Mouse (Mus musculus): ENCODE results near the gene Cfap74. TPM values are rescaled to one million over a fixed set of nuclear protein-coding genes. Genes with fewer than 3 reads are reported as not detected.

Cfap74 gene
- polyA plus RNA-seq, 1 experiment from 2014 or later: 0.79 TPM

DNA sequence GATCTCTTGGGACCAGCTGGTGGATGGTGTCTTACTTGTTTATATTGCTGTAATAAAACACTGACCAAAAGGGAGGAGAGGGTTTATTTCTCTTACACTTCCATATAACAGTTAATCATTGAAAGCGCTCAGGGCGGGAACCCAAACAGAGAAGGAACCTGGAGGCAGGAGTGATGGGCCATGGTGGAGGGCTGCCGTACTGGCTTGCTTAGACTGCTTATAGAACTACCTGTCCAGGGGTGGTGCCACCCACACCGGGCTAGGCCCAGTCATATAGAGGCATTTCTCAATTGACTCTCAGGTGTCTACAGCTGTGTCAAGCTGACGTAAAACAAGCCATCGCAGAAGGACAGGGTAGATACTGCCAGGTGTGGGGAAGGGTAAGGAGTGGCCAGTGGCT lies 42.2 kb upstream of the Cfap74 start:
- H3K4me3 ChIP-seq (ENCODE audit: low read depth, low read length): no peak overlapping the region

DNA sequence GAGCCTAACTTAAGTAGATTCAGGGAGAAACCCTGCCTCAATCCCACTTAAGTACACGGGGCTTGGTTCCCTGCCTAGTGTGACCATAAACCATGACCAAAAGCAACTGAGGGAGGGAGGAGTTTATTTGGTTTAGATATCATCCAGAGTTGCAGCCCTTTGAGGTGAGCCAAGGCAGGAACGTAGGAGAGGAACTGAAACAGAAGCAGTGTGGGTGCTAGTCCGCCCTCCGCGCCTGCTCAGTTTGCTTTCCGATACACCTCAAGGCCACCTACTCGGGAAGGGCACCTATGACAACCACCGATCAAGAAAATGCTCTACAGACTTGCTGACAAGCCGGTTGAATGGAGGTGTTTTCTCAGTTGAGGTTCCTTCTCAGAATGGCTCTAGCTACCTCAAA lies 41.3 kb upstream of the Cfap74 start:
- H3K4me1 ChIP-seq (replicated peaks; ENCODE audit: control insufficient read depth, insufficient read depth): no peaks in the 10 kb centered on the region

More for the DNA sequence above, 42.2 kb upstream of the Cfap74 start:
- Histone ChIP-seq H3K9ac (ENCODE audit: low read length) (no peak overlapping the region), H3K4me1 (replicated peaks; ENCODE audit: control insufficient read depth, insufficient read depth) (no peaks in the 10 kb centered on the region), H3K27ac (replicated peaks) (no peak overlapping the region), H3K36me3 (ENCODE audit: control insufficient read depth, insufficient read depth, low read length) (no peaks in the 10 kb centered on the region), H3K9me3 (ENCODE audit: control insufficient read depth, low read length) (no peaks in the 10 kb centered on the region), H3K4me2 (replicated peaks; ENCODE audit: low read depth) (no peak overlapping the region), H3K27me3 (ENCODE audit: control insufficient read depth, insufficient read depth, low read length) (no peaks in the 10 kb centered on the region; the same call in 1 of the 2 replicates)
- DNase-seq (ENCODE audit: low spot score) (no peak), ATAC-seq (ENCODE audit: low FRiP score, low TSS enrichment) (no peak)
- 53% methylated on average over 6 of the region's 6 CpGs for WGBS
- no peak for TF ChIP-seq CTCF (IDR thresholded peaks at IDR 0.05; ENCODE audit: low read depth)
- TF ChIP-seq EP300 (optimal IDR thresholded peaks at IDR 0.05): no peak

DNA sequence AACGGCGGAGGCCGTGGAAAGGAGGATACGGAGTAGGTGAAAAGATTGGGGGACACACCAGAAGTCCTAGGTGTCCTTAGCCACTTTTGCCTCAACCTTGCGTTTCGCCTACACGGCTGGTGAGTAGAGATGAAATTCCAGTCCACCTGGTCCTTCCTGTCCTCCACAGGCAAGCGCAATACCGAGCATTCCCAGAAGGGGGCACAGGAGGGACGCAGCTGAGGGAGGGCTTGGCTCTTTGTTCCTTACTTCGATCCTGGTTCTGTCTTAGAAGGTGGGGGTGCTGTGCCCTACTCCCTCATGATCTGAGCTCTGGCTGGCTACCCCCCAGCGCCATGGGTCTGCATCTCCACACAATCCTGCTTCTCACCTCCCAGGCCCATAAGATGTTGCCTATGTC lies 40.3 kb upstream of the Cfap74 start:
- ATAC-seq (ENCODE audit: low FRiP score, low TSS enrichment) (0 out of 2 replicates have a peak, but pooled peaks have one; percentile 25), DNase-seq (ENCODE audit: low spot score) (peak; percentile 75)
- WGBS: 34% methylated on average over 12 of the region's 12 CpGs
- Histone ChIP-seq H3K9me3 (ENCODE audit: control insufficient read depth, low read length) (no peaks in the 10 kb centered on the region), H3K4me2 (replicated peaks; ENCODE audit: low read depth) (no peak overlapping the region), H3K36me3 (ENCODE audit: control insufficient read depth, insufficient read depth, low read length) (no peaks in the 10 kb centered on the region), H3K27ac (replicated peaks) (no peak overlapping the region), H3K4me1 (replicated peaks; ENCODE audit: control insufficient read depth, insufficient read depth) (no peaks in the 10 kb centered on the region), H3K4me3 (ENCODE audit: low read depth, low read length) (no peak overlapping the region), H3K9ac (ENCODE audit: low read length) (no peak overlapping the region), H3K27me3 (ENCODE audit: control insufficient read depth, insufficient read depth, low read length) (no peaks in the 10 kb centered on the region)
- TF ChIP-seq CTCF (IDR thresholded peaks at IDR 0.05; ENCODE audit: low read depth) (peak; percentile 83), EP300 (optimal IDR thresholded peaks at IDR 0.05) (no peak)

More for the DNA sequence above, 41.3 kb upstream of the Cfap74 start:
- DNase-seq (ENCODE audit: low spot score) (no peak), ATAC-seq (ENCODE audit: low FRiP score, low TSS enrichment) (no peak)
- Histone ChIP-seq H3K9ac (ENCODE audit: low read length) (no peak overlapping the region), H3K27me3 (ENCODE audit: control insufficient read depth, insufficient read depth, low read length) (no peaks in the 10 kb centered on the region), H3K4me3 (ENCODE audit: low read depth, low read length) (no peak overlapping the region), H3K9me3 (ENCODE audit: control insufficient read depth, low read length) (no peaks in the 10 kb centered on the region), H3K36me3 (ENCODE audit: control insufficient read depth, insufficient read depth, low read length) (no peaks in the 10 kb centered on the region), H3K4me2 (replicated peaks; ENCODE audit: low read depth) (no peak overlapping the region), H3K27ac (replicated peaks) (no peak overlapping the region)
- 77% methylated on average over 9 of the region's 9 CpGs for WGBS
- TF ChIP-seq EP300 (optimal IDR thresholded peaks at IDR 0.05) (no peak), CTCF (IDR thresholded peaks at IDR 0.05; ENCODE audit: low read depth) (no peak)

DNA sequence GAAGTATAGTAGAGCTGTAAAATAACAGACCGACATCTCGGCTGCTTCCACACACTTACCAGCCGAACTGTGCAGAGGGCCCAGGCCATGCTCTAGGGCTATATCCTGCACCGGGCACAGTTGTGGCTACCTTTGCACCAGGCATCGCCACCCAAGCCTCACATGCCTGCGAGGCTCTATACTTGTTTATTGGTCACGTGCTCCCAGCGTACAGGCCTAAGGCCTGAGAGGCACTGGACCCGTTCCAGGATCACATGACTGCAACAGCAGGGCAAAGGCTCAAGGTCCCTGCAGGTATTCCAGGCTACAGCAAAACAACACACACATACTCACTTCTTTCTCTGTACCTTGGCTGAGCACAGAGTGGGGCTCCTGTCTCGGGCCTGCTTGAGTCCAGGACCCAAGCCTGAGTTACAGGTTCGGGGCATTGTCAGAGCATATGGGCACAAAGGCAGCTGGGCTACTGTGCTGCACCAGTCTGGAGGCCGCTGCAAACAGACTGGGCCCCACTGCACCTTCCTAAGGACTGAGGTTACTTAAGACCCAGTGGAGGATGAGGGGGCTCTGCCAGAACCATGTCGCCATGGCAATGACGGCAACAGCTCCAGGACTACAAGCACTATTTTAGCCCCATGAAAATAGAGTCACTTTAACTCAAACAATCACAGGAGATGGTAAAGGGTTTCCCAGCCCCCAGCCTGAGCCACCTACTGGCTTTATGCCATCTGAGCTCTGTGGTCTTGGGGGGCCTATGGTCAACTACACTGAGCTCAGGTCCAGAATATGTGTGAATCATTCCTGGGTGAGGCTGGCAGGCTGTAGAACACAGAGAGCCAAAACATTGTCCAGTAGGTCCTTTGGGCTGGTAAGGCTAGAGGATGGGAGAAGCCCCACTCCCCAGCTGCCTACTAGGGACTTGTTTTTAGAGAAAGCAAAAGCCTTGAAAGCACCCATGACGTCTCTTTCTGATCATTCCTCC lies 38.0 kb upstream of the Cfap74 start:
- H3K27ac ChIP-seq (replicated peaks): no peak overlapping the region
- WGBS: 83% methylated on average over 15 of the region's 15 CpGs
- no peaks in the 10 kb centered on the region for H3K9me3 ChIP-seq (ENCODE audit: control insufficient read depth, low read length)
- H3K27me3 ChIP-seq (ENCODE audit: control insufficient read depth, insufficient read depth, low read length): no peaks in the 10 kb centered on the region
- H3K4me2 ChIP-seq (replicated peaks; ENCODE audit: low read depth): no peak overlapping the region
- ATAC-seq (ENCODE audit: low FRiP score, low TSS enrichment): no peak
- no peaks in the 10 kb centered on the region for H3K4me1 ChIP-seq (replicated peaks; ENCODE audit: control insufficient read depth, insufficient read depth)
- no peak overlapping the region for H3K4me3 ChIP-seq (ENCODE audit: low read depth, low read length)
- TF ChIP-seq CTCF (IDR thresholded peaks at IDR 0.05; ENCODE audit: low read depth) (no peak), EP300 (optimal IDR thresholded peaks at IDR 0.05) (no peak)
- H3K36me3 ChIP-seq (ENCODE audit: control insufficient read depth, insufficient read depth, low read length): no peaks in the 10 kb centered on the region
- no peak for DNase-seq (ENCODE audit: low spot score)
- no peak overlapping the region for H3K9ac ChIP-seq (ENCODE audit: low read length)

DNA sequence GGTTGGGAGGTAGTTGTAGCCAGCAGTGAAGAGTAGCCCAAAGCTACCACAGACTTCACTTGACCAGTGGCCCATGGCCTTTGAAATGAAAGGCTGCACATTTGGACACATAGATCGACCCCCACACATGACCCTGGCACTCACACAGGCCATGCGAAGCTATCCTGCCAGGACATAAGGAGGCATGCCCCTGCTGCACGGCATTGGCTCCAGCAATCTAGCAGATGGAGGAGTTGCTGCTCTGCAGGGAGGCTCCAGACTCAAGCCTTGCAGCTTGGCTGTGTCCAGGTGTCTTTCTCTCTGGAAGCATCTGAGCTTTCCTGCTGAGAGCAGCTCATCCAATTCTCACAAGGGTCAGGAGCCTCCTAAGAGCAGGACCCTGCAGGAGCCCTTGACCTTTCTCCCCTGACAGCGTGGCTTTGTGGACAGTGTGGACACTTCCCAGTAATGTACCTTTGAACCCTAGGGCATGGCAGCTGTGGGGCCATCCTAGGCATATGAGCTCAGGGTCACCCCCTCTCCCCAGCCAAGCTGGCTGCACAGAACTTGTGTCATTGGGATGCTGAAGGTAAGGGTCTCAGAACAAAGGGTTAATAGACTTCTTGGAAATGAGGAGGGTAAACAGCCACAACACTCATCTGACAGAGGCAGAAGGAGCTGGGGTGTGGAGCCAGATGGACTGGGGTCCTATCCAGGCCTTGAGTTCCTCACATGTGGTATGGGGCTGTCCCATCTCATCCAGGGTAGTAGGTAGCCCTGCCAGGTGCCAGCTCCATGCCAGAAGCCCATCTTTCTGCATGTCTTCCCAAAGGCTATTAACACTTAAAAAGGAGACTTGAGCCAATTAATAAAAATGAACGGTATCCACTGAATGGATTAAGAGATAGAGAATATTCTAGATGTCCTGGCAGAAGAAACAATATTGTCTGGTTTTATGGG lies 36.9 kb upstream of the Cfap74 start:
- no peak for ATAC-seq (ENCODE audit: low FRiP score, low TSS enrichment)
- H3K4me3 ChIP-seq (ENCODE audit: low read depth, low read length): no peak overlapping the region
- H3K9me3 ChIP-seq (ENCODE audit: control insufficient read depth, low read length): no peaks in the 10 kb centered on the region
- no peak overlapping the region for H3K9ac ChIP-seq (ENCODE audit: low read length)
- H3K36me3 ChIP-seq (ENCODE audit: control insufficient read depth, insufficient read depth, low read length): no peaks in the 10 kb centered on the region
- TF ChIP-seq CTCF (IDR thresholded peaks at IDR 0.05; ENCODE audit: low read depth) (no peak), EP300 (optimal IDR thresholded peaks at IDR 0.05) (no peak)
- no peaks in the 10 kb centered on the region for H3K27me3 ChIP-seq (ENCODE audit: control insufficient read depth, insufficient read depth, low read length)
- WGBS: 69% methylated on average over 5 of the region's 5 CpGs
- no peaks in the 10 kb centered on the region for H3K4me1 ChIP-seq (replicated peaks; ENCODE audit: control insufficient read depth, insufficient read depth)
- no peak for DNase-seq (ENCODE audit: low spot score)
- no peak overlapping the region for H3K27ac ChIP-seq (replicated peaks)
- no peak overlapping the region for H3K4me2 ChIP-seq (replicated peaks; ENCODE audit: low read depth)
